Mouse (Mus musculus): Measurements from ENCODE around the gene Spop. TPM values are rescaled to one million over a fixed set of nuclear protein-coding genes. Genes with fewer than 3 reads are reported as not detected.
"Not testable (repeated sequence)": the region's sequence is repeated elsewhere in the genome, so short reads cannot be mapped to it uniquely, and the experiment has no call there.

Spop gene
- polyA plus RNA-seq, 1 experiment from 2014 or later: 166 TPM

DNA sequence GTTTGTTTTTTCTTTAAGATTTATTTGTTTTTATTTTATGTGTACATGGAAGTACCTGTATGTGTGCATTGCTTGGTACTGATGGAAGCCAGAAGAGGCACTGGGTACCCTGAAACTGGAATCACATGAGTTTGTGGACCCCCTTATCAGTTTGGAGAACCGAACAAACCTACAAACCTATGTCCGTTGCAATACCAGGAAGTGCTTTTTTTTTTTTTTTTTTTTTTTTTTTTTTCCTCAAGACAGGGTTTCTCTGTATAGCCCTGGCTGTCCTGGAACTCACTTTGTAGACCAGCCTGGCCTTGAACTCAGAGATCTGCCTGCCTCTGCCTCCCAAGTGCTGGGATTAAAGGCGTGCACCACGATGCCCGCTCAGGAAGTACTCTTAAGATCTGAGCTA lies 7.5 kb upstream of the Spop start:
- H3K9ac ChIP-seq (replicated peaks; ENCODE audit: low read depth, low read length); H3K4me3 ChIP-seq (ENCODE audit: low read depth, low read length); H3K9me3 ChIP-seq (ENCODE audit: control insufficient read depth, low read length); H3K27me3 ChIP-seq (ENCODE audit: control insufficient read depth, insufficient read depth, low read length); H3K4me2 ChIP-seq (ENCODE audit: low read depth, low read length); ATAC-seq (ENCODE audit: low read depth); H3K36me3 ChIP-seq (ENCODE audit: control insufficient read depth, insufficient read depth, low read length); H3K4me1 ChIP-seq (ENCODE audit: control insufficient read depth, insufficient read depth, low read length); H3K27ac ChIP-seq (ENCODE audit: low read depth, low read length): not testable (repeated sequence)
- 95% methylated on average over 5 of the region's 5 CpGs for WGBS

DNA sequence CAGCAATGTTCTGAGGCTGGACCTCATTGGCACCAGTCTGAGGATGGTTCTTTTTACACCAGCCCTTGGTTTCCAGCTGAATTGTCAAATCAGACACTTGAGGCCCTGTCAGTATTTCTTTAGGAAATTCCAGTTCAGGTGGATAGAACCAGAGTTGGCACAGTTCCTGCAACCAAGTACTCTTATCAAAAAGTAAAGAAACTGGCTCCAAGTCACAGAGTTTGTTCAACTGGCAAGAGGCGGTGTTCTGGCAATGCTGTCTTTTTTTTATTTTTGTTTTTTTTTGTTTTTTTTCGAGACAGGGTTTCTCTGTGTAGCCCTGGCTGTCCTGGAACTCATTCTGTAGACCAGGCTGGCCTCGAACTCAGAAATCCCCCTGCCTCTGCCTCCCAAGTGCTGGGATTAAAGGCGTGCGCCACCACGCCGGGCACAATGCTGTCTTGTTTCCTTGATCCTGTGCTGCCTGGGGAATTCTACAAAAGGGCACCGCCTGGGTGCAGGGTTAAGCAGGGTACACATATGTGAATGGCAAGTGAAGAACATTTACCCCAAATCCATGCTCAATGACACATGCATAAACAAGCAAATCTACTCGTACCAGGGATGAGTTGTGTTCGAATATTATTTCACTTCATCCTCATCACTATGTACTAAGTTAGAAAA lies 4.3 kb upstream of the Spop start:
- WGBS: 88% methylated on average over 10 of the region's 10 CpGs
- Histone ChIP-seq H3K4me2 (ENCODE audit: low read depth, low read length) (no peak overlapping the region), H3K27ac (ENCODE audit: low read depth, low read length) (no peak overlapping the region), H3K9ac (replicated peaks; ENCODE audit: low read depth, low read length) (no peak overlapping the region), H3K4me3 (ENCODE audit: low read depth, low read length) (no peak overlapping the region), H3K27me3 (ENCODE audit: control insufficient read depth, insufficient read depth, low read length) (no peaks in the 10 kb centered on the region), H3K36me3 (ENCODE audit: control insufficient read depth, insufficient read depth, low read length) (no peaks in the 10 kb centered on the region), H3K9me3 (ENCODE audit: control insufficient read depth, low read length) (no peaks in the 10 kb centered on the region), H3K4me1 (ENCODE audit: control insufficient read depth, insufficient read depth, low read length) (no peaks in the 10 kb centered on the region)
- ATAC-seq (ENCODE audit: low read depth): no peak

DNA sequence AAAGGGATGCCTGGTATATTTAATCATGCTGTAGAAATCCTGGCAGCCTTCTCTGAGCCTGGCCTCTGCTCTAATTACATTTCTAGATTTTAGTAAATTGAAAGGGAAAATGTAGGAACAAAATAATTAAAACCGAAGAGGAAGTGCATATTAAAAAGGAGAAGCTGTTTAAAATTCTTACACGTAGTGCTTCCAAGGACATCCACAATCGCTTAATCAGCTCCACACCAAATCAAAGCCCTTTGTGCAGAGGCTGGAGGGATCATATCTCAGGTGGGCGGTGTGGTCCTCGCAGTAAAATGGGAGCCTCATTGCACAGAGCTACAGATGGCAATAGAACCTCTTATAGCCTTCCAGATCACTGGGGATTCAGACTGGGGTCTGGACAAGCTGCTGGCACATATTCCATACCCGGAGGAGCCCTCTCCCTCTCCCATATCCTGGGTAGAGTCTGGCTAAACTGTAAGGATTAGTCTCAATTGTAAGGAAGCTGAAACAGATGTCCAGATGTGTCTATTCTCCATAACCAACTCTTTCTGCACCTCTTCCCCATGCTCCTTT lies 2.3 kb upstream of the Spop start:
- Histone ChIP-seq H3K27me3 (ENCODE audit: control insufficient read depth, insufficient read depth, low read length) (no peaks in the 10 kb centered on the region), H3K9ac (replicated peaks; ENCODE audit: low read depth, low read length) (no peak overlapping the region), H3K36me3 (ENCODE audit: control insufficient read depth, insufficient read depth, low read length) (no peaks in the 10 kb centered on the region), H3K4me2 (ENCODE audit: low read depth, low read length) (no peak overlapping the region), H3K4me3 (ENCODE audit: low read depth, low read length) (no peak overlapping the region), H3K4me1 (ENCODE audit: control insufficient read depth, insufficient read depth, low read length) (peaks cover 15% of the 10 kb centered on the region), H3K9me3 (ENCODE audit: control insufficient read depth, low read length) (no peaks in the 10 kb centered on the region), H3K27ac (ENCODE audit: low read depth, low read length) (no peak overlapping the region; the same call in 1 of the 2 replicates)
- no peak for ATAC-seq (ENCODE audit: low read depth)
- WGBS: 70% methylated on average over 6 of the region's 6 CpGs

DNA sequence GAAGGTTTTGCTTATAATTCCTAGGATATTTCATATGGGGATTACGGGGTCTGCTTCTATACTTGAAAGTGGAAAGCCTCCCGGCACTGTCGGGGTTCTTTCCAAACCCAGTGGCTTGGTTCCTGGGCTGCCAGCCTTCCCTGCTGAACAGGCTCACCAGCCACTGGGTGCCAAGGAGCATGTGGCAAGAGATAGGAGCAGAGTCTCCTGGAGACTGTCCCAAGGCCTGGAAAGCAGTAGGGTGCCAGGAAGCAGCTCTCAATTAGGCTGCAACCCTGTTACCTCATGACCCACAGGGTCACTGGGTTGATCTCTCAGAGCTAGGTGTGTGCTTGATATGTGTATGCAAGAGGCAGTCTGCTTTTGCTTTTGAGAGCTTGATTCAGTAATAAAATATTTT lies 1.3 kb upstream of the Spop start:
- no peak for ATAC-seq (ENCODE audit: low read depth)
- Histone ChIP-seq H3K36me3 (ENCODE audit: control insufficient read depth, insufficient read depth, low read length) (no peaks in the 10 kb centered on the region), H3K9me3 (ENCODE audit: control insufficient read depth, low read length) (no peaks in the 10 kb centered on the region), H3K27me3 (ENCODE audit: control insufficient read depth, insufficient read depth, low read length) (no peaks in the 10 kb centered on the region), H3K4me3 (ENCODE audit: low read depth, low read length) (no peak overlapping the region), H3K9ac (replicated peaks; ENCODE audit: low read depth, low read length) (no peak overlapping the region), H3K4me2 (ENCODE audit: low read depth, low read length) (no peak overlapping the region), H3K4me1 (ENCODE audit: control insufficient read depth, insufficient read depth, low read length) (peaks cover 16% of the 10 kb centered on the region), H3K27ac (ENCODE audit: low read depth, low read length) (no peak overlapping the region)
- 93% methylated on average over 3 of the region's 3 CpGs for WGBS

DNA sequence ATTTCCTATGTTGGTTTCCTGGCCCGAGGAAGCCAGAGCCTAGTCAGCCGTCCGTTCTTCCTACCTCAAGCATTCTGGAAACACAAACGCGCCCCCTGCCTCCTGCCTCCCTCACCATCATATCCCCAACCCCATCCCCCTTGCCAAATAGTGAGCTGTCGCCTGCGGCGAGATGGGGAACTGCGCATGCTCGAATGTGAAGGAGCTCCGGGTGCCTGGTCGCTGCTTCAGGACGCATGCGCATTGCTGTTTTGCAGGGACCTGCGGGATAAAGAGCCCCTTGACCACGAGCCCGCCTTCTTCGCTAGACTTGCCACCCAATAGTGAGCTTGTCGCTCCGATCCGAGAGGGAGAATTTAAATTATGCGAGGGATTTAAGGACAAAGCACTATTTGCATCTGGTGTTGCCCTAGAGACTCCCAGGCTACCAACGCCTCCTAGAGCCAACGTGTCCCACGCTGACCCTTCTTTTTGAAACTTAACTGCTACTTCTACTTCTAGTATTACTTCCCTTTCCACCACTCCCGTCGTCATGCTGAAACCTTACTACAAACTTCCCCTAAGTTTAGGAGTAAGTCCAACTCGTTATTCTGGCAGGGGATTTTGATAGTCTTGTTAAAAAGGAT lies 769 bp downstream of the Spop start:
- H3K4me2 ChIP-seq (ENCODE audit: low read depth, low read length): peak overlapping the region; percentile 68
- WGBS: under 1% methylated on average over 28 of the region's 28 CpGs
- peaks cover 17% of the 10 kb centered on the region for H3K4me1 ChIP-seq (ENCODE audit: control insufficient read depth, insufficient read depth, low read length)
- H3K9me3 ChIP-seq (ENCODE audit: control insufficient read depth, low read length): no peaks in the 10 kb centered on the region
- H3K36me3 ChIP-seq (ENCODE audit: control insufficient read depth, insufficient read depth, low read length): no peaks in the 10 kb centered on the region
- peak overlapping the region; percentile 91 for H3K27ac ChIP-seq (ENCODE audit: low read depth, low read length)
- peak overlapping the region; percentile 47 for H3K4me3 ChIP-seq (ENCODE audit: low read depth, low read length)
- peak overlapping the region; percentile 70 for H3K9ac ChIP-seq (replicated peaks; ENCODE audit: low read depth, low read length)
- peak; percentile 90 for ATAC-seq (ENCODE audit: low read depth)
- no peaks in the 10 kb centered on the region for H3K27me3 ChIP-seq (ENCODE audit: control insufficient read depth, insufficient read depth, low read length)

DNA sequence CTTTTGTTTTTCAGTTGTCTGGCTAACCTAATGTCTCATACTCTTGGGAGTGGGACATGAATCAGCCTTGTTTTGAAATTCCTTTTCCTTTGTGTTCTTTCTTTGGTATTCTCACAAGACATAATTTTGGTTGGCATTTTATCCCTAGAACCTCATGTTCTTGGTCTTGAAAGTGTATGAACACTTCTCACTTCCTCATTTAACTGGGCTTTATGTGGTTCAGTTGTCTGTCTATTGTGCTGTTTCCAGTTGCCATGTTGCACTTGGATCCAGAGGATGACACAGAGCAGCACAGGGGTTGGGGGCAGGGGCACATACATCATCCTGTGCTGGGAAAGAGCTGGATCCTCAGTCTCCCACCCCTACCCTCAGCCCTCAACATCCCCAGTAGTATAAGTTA lies 2.1 kb downstream of the Spop start:
- no peak for ATAC-seq (ENCODE audit: low read depth)
- no peaks in the 10 kb centered on the region for H3K36me3 ChIP-seq (ENCODE audit: control insufficient read depth, insufficient read depth, low read length)
- no peaks in the 10 kb centered on the region for H3K27me3 ChIP-seq (ENCODE audit: control insufficient read depth, insufficient read depth, low read length)
- no peak overlapping the region for H3K27ac ChIP-seq (ENCODE audit: low read depth, low read length)
- no peaks in the 10 kb centered on the region for H3K9me3 ChIP-seq (ENCODE audit: control insufficient read depth, low read length)
- H3K9ac ChIP-seq (replicated peaks; ENCODE audit: low read depth, low read length): no peak overlapping the region
- peak overlapping the region; percentile 68 for H3K4me2 ChIP-seq (ENCODE audit: low read depth, low read length)
- H3K4me1 ChIP-seq (ENCODE audit: control insufficient read depth, insufficient read depth, low read length): peaks cover 17% of the 10 kb centered on the region
- H3K4me3 ChIP-seq (ENCODE audit: low read depth, low read length): no peak overlapping the region

DNA sequence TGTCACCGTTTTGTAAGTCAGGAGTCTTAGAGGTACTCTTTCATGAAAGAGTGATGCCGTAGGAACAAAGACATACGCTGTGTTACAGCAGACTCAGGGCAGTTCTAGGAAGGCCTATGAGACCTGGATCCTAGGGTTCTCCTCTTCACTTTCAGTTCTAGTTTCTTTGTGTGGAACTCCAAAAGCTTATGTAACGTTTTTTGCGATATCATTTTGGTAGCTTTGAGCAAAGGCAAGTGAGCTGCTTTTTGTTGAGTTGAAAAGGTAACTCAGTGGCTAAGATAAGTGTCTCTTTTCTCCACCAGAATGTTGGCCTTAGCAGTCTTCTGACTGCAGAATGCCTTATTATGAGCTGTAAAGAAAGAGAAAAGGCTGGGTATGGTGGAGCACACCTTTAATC lies 3.5 kb downstream of the Spop start:
- no peaks in the 10 kb centered on the region for H3K9me3 ChIP-seq (ENCODE audit: control insufficient read depth, low read length)
- no peak overlapping the region for H3K4me2 ChIP-seq (ENCODE audit: low read depth, low read length)
- no peak overlapping the region for H3K9ac ChIP-seq (replicated peaks; ENCODE audit: low read depth, low read length)
- no peak overlapping the region for H3K27ac ChIP-seq (ENCODE audit: low read depth, low read length)
- H3K4me1 ChIP-seq (ENCODE audit: control insufficient read depth, insufficient read depth, low read length): peaks cover 17% of the 10 kb centered on the region
- ATAC-seq (ENCODE audit: low read depth): no peak
- H3K27me3 ChIP-seq (ENCODE audit: control insufficient read depth, insufficient read depth, low read length): no peaks in the 10 kb centered on the region
- no peak overlapping the region for H3K4me3 ChIP-seq (ENCODE audit: low read depth, low read length)
- H3K36me3 ChIP-seq (ENCODE audit: control insufficient read depth, insufficient read depth, low read length): no peaks in the 10 kb centered on the region
- WGBS: 86% methylated on average over 5 of the region's 5 CpGs

DNA sequence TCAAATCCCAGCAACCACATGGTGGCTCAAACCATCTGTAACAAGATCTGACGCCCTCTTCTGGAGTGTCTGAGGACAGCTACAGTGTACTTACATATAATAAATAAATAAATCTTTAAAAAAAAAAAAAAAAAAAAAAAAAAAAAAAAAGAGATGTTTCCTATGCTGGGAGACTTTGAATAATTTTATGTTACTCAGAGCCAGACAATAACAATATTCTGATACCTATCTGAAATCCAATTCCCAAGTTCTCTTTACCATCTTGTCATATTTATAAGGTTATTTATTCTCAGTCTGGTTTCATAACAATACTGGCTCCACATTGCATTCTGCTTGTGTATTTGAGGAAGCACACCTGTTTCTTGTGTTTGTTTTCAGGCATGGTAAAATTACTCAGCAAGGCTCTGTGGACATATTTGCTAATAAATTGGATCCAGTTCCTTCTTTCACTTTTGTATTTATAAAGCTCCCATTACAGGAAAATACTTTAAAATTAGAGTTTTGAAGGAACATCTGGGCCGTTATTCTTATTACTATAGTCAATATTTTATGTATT lies 7.1 kb downstream of the Spop start:
- Histone ChIP-seq H3K9ac (replicated peaks; ENCODE audit: low read depth, low read length) (no peak overlapping the region), H3K27ac (ENCODE audit: low read depth, low read length) (no peak overlapping the region), H3K4me3 (ENCODE audit: low read depth, low read length) (no peak overlapping the region), H3K36me3 (ENCODE audit: control insufficient read depth, insufficient read depth, low read length) (no peaks in the 10 kb centered on the region), H3K4me1 (ENCODE audit: control insufficient read depth, insufficient read depth, low read length) (peaks cover 6% of the 10 kb centered on the region), H3K27me3 (ENCODE audit: control insufficient read depth, insufficient read depth, low read length) (no peaks in the 10 kb centered on the region), H3K9me3 (ENCODE audit: control insufficient read depth, low read length) (no peaks in the 10 kb centered on the region), H3K4me2 (ENCODE audit: low read depth, low read length) (no peak overlapping the region)
- WGBS: 92% methylated on average over 2 of the region's 2 CpGs
- no peak for ATAC-seq (ENCODE audit: low read depth)

DNA sequence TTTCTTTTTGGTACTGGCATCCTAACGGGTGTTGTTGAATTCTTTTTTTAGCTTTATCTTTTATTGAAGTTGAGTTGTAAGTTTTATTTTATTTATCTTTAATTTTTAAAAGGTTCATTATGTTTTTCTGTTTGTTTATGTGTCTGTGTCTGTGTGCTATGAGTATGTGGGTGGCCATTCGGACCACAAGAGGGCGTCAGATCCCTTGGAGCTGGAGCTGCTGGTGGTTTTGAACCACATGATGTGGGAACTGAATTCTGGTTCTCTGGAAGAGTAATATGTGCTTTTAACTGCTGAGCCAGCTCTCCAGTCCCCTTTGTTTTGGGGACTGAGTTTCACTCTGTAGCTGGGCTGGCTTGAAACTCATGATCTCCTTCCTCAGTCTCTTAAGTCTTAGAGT lies 9.6 kb downstream of the Spop start:
- no peak for ATAC-seq (ENCODE audit: low read depth)

More for the DNA sequence above, 9.6 kb downstream of the Spop start:
- no peaks in the 10 kb centered on the region for H3K9me3 ChIP-seq (ENCODE audit: control insufficient read depth, low read length)
- H3K36me3 ChIP-seq (ENCODE audit: control insufficient read depth, insufficient read depth, low read length): no peaks in the 10 kb centered on the region
- no peak overlapping the region for H3K9ac ChIP-seq (replicated peaks; ENCODE audit: low read depth, low read length)
- H3K27me3 ChIP-seq (ENCODE audit: control insufficient read depth, insufficient read depth, low read length): no peaks in the 10 kb centered on the region
- no peak overlapping the region for H3K4me3 ChIP-seq (ENCODE audit: low read depth, low read length)
- no peak overlapping the region for H3K4me2 ChIP-seq (ENCODE audit: low read depth, low read length)
- 89% methylated on average over 3 of the region's 3 CpGs for WGBS
- H3K27ac ChIP-seq (ENCODE audit: low read depth, low read length): no peak overlapping the region
- no peaks in the 10 kb centered on the region for H3K4me1 ChIP-seq (ENCODE audit: control insufficient read depth, insufficient read depth, low read length)
